Mouse (Mus musculus) liver, adult 2 months (tissue): Measurements from ENCODE around the gene Coro6.

ENCODE experiments used
- CTCF ChIP-seq: fragments of 200-500 bp; IDR thresholded peaks from 2 replicates; pipeline ENCODE4 v1.5.1; 2011; ENCODE audit warnings: low read depth, low read length, control low read depth
- POLR2A ChIP-seq: fragments of 200-500 bp; IDR thresholded peaks from 2 replicates; pipeline ENCODE4 v1.6.1; 2011; ENCODE audit warnings: low read length, control low read depth; ENCODE audit not compliant: insufficient read depth; ENCODE audit errors: extremely low read depth

- TF ChIP-seq POLR2A (no peak), CTCF (no peak)
Measured at GRCm38 (mm10) chr11:77489591-77490235, 27.5 kb downstream of the Coro6 start, which contains the start of gene Ankrd13b.
